Mouse (Mus musculus) cerebellum, adult 2 months (tissue): ENCODE results near the gene Erf. TPM values are rescaled to one million over a fixed set of nuclear protein-coding genes. Genes with fewer than 3 reads are reported as not detected.

ENCODE experiments used
- DNase-seq, 2 experiments: peaks; one replicate each; pipeline ENCODE4 v3.0.0; 2021
- H3K27ac ChIP-seq: fragments of 200-500 bp; 2 replicates; pipeline ENCODE4 v1.5.1; 2012; ENCODE audit warnings: low read length, control low read depth, inconsistent platforms; ENCODE audit not compliant: insufficient read depth
- H3K27me3 ChIP-seq: fragments of 200-500 bp; 2 replicates; pipeline ENCODE4 v1.6.1; 2012; ENCODE audit warnings: inconsistent platforms, mild to moderate bottlenecking, low read length, moderate library complexity; ENCODE audit not compliant: control insufficient read depth, insufficient read depth
- H3K4me1 ChIP-seq: fragments of 200-500 bp; 2 replicates; pipeline ENCODE4 v1.6.1; 2011; ENCODE audit warnings: low read length; ENCODE audit not compliant: control insufficient read depth, insufficient read depth
- H3K4me3 ChIP-seq: fragments of 200-500 bp; replicated peaks from 2 replicates; pipeline ENCODE3; 2011; ENCODE audit warnings: mild to moderate bottlenecking, low read depth, low read length, control low read depth; ENCODE audit not compliant: insufficient read depth
- CTCF ChIP-seq: fragments of 200-500 bp; IDR thresholded peaks from 2 replicates; pipeline ENCODE4 v1.5.1; 2011; ENCODE audit warnings: low read depth, mild to moderate bottlenecking, control low read depth, low read length, moderate library complexity, borderline replicate concordance; ENCODE audit not compliant: insufficient read depth
- POLR2A ChIP-seq: fragments of 200-500 bp; IDR thresholded peaks from 2 replicates; pipeline ENCODE4 v1.6.1; 2011; ENCODE audit warnings: low read length, control low read depth, borderline replicate concordance; ENCODE audit not compliant: insufficient read depth
- WGBS: fragments of 180-500 bp; shearing (Covaris S2); methylation state at CpG from one replicate; pipeline ENCODE4 v1.1.7; 2018; 5-methylcytosine and 5-hydroxymethylcytosine counted together
- polyA plus RNA-seq: library from polyadenylated mRNA; depleted of rRNA; stranded (reverse); fragments of >200 nt; gene quantifications from 2 replicates; pipeline ENCODE4 v1.2.3, GENCODE M21; 2012

The Erf gene
- polyA plus RNA-seq, 1 experiment = 14.3 TPM

DNA sequence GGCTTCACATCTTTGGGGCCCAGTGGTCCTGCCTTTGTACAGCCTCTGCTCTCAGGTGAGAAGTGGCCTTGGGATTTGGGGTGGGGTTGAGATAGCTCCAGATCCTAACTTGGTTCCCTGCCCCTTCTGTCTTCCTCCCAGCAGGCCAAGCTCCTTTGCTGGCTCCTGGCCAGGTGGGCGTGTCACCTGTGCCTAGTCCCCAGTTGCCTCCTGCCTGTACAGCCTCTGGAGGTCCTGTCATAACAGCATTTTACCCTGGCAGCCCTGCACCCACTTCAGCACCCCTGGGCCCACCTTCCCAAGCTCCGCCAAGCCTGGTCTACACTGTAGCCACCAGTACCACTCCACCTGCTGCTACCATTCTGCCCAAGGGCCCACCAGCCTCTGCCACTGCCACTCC lies 40.4 kb upstream of the Erf start:
- H3K27me3 ChIP-seq = no peaks in the 10 kb centered on the region
- no peak for TF ChIP-seq POLR2A
- no peak for TF ChIP-seq CTCF
- peak in 1 of 2 experiments; percentile 47 for DNase-seq
- no peak overlapping the region for H3K27ac ChIP-seq
- H3K4me3 ChIP-seq = no peak overlapping the region
- H3K4me1 ChIP-seq = no peaks in the 10 kb centered on the region
- 51% methylated on average over 2 of the region's 2 CpGs for WGBS

DNA sequence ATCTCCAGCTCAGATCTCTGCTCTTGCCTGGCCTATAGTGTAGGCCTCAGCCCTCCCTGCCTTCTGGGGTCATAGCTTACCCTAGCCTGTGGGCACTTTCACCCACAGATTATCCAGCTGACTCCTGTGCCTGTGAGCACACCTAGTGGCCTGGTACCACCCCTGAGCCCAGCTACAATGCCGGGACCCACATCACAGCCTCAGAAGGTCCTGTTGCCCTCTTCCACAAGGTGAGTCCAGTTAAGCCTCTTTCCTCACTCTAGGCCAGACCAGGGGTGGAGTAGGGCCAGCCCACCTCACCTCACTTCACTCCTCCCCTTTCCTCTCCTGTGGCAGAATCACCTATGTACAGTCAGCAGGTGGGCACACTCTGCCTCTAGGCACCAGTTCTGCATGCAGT lies 39.9 kb upstream of the Erf start:
- Histone ChIP-seq H3K4me1 (no peaks in the 10 kb centered on the region; the same call in 1 of the 2 replicates), H3K4me3 (no peak overlapping the region), H3K27ac (no peak overlapping the region), H3K27me3 (no peaks in the 10 kb centered on the region)
- no peak for DNase-seq
- WGBS = 100% methylated on average over 1 of the region's 1 CpGs
- TF ChIP-seq POLR2A (no peak), CTCF (no peak)

DNA sequence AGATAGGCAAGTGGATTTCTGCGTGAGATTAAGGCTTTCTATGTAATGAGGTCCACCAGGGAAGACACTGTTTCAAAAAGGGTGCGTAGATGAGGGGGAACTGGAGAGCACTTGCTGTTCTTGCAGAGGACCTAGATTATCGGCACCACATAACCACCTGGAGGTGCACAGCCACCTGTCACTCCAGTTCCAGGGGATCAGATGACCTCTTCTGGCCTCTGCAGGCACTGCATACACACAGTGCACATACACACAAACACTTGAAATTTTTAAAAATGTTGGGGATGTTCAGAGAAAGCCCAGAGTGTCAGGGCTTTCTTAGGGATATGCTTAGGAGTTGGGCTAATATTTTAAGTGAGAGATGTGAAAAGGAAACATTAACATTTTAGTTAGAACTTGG lies 39.4 kb upstream of the Erf start:
- DNase-seq = no peak
- no peak overlapping the region for H3K4me3 ChIP-seq
- no peak overlapping the region for H3K27ac ChIP-seq
- TF ChIP-seq POLR2A (no peak), CTCF (0 out of 2 replicates have a peak, but pooled peaks have one; percentile 1)
- H3K27me3 ChIP-seq = no peaks in the 10 kb centered on the region
- H3K4me1 ChIP-seq = peaks cover 4% of the 10 kb centered on the region; the same call in 1 of the 2 replicates
- 88% methylated on average over 3 of the region's 3 CpGs for WGBS

DNA sequence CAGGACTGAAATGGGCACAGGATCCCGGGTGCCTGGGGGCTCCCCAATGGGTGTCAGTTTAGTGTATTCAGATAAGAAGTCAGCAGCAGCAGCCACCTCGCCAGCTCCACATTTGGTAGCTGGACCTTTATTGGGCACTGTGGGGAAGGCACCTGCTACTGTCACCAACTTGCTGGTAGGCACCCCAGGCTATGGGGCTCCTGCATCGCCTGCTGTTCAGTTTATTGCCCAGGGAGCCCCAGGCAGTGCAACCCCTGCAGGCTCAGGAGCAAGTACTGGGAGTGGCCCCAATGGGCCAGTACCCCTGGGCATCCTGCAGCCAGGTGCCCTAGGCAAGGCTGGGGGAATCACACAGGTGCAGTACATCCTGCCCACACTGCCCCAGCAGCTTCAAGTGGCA lies 38.2 kb upstream of the Erf start:
- no peak for DNase-seq
- no peaks in the 10 kb centered on the region for H3K27me3 ChIP-seq
- no peak overlapping the region for H3K27ac ChIP-seq
- no peak overlapping the region for H3K4me3 ChIP-seq
- TF ChIP-seq POLR2A (no peak), CTCF (no peak)
- WGBS = 85% methylated on average over 3 of the region's 3 CpGs
- H3K4me1 ChIP-seq = peaks cover 12% of the 10 kb centered on the region

DNA sequence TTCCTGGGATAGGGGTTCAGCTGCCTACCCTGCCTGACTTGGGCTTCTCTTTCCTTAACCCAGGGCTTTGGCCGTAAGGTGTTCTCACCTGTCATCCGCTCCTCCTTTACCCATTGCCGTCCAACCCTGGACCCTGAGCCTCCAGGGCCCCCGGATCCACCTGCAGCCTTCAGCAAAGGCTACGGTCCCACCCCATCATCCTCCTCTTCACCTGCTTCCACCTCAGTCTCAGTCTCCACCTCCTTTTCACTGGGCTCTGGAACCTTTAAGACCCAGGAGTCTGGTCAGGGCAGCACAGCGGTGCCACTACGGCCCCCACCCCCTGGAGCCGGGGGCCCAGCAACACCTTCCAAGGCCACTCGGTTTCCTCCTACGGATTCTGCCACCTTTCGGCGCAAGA lies 37.5 kb upstream of the Erf start:
- Histone ChIP-seq H3K4me1 (peaks cover 15% of the 10 kb centered on the region), H3K27me3 (no peaks in the 10 kb centered on the region), H3K27ac (no peak overlapping the region), H3K4me3 (no peak overlapping the region)
- no peak for DNase-seq
- TF ChIP-seq CTCF (no peak), POLR2A (no peak)
- WGBS = 93% methylated on average over 12 of the region's 12 CpGs

DNA sequence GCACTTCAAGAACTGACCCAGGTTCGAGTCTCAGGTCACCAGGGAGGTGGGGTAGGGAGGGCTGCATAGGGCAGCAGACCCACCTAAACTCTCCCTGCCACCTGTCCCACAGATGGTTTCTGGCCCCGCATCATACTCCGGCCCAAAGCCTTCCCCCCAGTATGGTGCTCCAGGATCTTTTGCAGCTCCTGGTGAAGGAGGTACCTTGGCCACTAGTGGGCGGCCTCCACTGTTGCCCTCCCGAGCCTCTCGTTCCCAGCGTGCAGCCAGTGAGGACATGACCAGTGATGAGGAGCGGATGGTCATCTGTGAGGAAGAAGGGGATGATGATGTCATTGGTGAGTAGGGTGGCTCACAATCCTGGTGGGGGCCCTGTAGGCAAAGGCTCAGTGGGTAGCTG lies 36.4 kb upstream of the Erf start:
- no peaks in the 10 kb centered on the region for H3K27me3 ChIP-seq
- 66% methylated on average over 8 of the region's 8 CpGs for WGBS

DNA sequence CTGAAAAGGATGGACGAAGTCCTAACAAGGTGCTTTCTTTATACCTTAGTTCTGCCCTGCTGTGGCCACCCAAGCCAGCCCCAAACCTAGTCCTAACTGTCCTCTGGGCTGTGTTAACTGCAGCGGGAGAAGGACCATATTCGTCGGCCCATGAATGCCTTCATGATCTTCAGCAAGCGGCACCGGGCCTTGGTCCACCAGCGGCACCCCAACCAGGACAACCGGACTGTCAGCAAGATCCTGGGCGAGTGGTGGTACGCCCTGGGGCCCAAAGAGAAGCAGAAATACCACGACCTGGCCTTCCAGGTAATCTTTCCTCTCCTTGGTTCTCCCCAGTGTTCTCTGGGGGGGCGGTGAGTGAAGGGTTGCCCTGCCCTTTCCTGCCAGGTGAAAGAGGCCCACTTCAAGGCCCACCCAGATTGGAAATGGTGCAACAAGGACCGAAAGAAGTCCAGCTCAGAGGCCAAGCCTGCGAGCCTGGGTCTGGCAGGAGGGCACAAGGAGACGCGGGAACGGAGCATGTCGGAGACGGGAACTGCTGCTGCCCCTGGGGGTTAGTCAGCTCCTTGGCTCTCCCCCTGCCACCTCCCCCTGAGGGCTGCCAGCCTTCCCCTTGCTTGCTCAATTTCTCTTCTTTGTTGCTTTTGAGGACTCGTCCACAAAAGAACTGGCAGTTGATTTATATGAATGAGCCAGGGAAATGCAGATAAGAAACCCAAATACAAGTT lies 35.1 kb upstream of the Erf start:
- H3K27me3 ChIP-seq = no peaks in the 10 kb centered on the region
- no peak overlapping the region for H3K4me3 ChIP-seq
- H3K27ac ChIP-seq = no peak overlapping the region
- H3K4me1 ChIP-seq = peaks cover 21% of the 10 kb centered on the region
- 79% methylated on average over 20 of the region's 20 CpGs for WGBS
- no peak for DNase-seq
- no peak for TF ChIP-seq POLR2A
- no peak for TF ChIP-seq CTCF

More for the DNA sequence above, 36.4 kb upstream of the Erf start:
- no peak overlapping the region for H3K27ac ChIP-seq
- TF ChIP-seq POLR2A = no peak
- H3K4me1 ChIP-seq = peaks cover 15% of the 10 kb centered on the region
- no peak for DNase-seq
- H3K4me3 ChIP-seq = no peak overlapping the region

DNA sequence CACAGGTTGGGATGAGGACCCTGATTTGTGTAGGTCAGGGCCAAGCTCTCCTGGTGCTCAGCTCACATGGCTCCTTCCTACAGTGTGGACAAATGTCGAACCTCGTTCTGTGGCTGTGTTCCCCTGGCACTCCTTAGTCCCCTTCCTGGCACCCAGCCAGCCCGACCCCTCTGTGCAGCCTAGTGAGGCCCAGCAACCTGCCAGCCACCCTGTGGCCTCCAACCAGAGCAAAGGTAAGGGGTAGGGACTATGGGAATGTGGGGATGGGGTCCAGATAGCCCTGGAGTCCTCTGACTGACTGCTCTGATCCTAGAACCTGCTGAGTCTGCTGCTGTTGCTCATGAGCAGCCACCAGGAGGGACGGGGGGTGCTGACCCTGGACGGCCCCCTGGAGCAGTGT lies 34.2 kb upstream of the Erf start:
- Histone ChIP-seq H3K27me3 (no peaks in the 10 kb centered on the region), H3K4me1 (peaks cover 29% of the 10 kb centered on the region), H3K27ac (peak overlapping the region; percentile 31), H3K4me3 (no peak overlapping the region)
- TF ChIP-seq CTCF (no peak), POLR2A (no peak)
- 30% methylated on average over 5 of the region's 5 CpGs for WGBS
- DNase-seq = peak; percentile 48 to 50
